Mouse (Mus musculus): ENCODE results near the gene Mpc2.

Mpc2 gene

DNA sequence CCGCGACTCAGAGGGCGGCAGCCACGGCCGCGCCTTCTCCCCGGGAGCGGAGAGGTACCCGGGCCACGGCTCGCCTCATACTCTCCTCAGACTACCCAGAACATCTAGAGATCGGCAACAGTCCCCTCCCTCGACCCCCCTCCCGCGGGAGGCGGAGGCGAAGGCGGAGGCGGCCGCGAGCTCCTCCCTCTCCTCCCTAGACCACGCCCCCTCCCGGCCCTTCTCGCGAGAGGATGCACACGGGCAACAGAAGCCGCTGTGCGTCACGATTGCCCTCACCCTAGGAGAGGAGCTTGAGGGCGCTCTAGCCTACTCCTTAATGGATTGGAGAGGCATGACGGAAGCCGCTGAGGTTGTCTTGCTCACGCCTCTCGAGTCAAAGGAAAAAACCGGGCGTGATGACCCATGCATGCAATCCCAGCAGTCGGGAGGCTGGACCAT is at the start of gene Mpc2, which contains the start of gene Dcaf6:
Mpc2 (plus strand) TSS at position 278 of the 441 bp plus-strand sequence.
Dcaf6 (minus strand) TSS at position 116 of the 441 bp plus-strand sequence.
- DNase-seq: peak; percentile 99 to 100

DNA sequence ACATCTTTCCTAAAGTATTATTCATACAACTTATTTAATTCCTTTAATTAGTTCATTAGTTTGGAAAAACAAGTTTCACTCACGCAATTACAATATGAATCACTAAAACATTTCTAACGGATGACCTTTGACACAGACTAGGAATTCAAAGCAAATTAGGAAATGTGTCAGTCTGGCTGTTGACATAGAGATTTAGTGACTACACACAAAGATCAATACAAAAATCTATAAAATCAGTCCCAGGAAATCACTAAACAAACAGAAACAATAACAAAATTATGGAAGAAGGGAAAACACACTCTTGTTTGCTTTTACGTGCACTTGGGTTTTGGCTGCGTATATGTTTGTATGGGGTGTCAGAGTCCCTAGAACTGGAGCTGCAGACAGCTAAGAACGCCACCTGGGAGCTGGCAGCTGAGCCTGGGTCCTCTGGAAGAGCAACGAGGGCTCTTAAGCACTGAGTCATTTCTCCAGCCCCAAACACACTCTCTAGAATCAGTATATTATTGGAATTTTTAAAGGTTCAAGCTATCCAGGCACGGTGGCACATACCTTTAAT is 39.0 kb upstream of the Mpc2 start:
- no peak for DNase-seq

DNA sequence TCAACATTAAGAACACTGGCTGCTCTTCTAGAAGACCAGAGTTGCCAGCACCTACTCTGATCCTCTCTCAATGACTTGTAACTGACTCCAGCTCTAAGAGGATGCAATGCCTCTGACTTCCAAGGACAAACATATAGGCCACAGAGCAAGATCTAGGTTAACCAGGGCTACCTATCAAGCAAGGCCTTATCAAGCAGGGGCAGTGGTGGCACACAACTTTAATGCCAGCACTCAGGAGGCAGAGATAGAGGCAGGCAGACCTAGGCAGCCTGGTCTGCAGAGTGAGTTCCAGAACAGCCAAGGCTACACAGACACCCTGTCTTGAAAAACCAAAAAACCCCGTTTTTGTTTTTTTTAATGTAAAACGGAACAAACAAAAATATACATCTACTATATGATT is 34.2 kb upstream of the Mpc2 start:
- DNase-seq: no peak

DNA sequence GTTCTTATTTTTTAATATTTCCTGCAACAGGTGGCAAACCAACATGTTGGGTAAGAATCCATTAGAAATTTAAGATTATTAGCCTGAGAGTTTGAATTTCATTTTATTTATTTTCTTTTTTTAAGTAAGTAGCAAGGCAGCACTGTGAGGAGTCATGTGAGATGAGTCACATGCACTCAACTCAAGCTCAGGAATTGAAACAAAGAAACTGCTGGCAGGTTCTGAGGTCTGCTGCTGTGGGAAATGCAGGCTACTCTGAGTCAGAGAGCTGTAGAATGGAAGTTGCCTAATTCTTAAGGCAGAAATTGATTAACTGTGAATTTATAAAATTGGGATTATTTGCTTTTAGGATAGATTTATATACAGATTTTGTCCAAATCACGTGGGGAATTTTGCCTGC is 27.6 kb upstream of the Mpc2 start:
- no peak for DNase-seq

DNA sequence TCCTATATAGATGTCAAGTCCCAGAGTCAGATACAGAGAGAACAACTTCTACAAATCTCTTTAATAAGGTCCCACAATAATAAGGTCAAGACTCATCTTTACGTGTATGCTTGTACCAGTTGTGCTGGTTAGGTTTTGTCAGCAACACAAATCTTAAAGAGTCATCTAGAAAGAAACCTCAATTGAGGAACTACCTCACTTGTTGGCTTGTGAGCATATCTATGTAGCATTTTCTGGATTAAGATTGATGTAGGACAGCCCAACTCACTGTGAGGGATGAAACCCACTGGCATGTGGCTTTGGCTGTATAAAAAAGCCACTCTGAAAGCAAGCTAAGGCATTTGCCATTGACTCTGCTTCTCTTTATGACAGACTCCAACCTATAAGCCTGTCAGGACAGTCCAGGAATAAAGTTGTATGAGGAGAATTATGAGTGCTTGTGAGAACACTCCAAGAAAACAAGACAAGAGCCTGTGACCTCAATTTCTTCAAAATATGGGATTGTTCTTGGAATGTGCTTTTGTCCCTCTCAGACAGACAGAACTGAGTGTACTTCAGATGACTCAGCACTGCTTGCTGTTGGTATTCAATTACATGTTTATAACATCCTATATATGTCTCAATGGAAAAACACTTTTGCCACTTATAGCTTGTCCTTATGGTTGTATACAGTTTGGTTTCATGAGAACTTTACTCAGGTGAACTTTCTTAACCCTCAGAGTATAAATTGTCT is 22.0 kb upstream of the Mpc2 start:
- DNase-seq: no peak

DNA sequence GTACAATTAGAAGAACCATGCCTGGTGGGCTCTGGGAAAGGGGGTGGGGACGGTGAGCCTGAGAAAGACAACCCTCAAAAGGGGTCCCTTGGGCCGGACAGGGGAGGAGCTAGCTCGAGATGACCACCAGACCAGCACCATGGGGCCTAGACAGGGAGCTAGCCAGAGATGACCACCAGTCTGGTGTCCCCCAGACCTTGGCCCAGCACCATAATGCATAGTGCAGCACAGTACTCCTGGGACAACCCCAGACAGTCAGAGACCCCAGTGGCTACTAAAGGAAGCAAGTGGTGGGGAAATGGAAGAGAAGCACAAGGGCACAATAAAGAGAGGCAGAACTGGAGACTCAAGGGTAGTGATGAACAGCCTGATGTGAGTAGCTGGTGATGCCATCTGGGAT is 19.6 kb upstream of the Mpc2 start:
- DNase-seq: peak in 1 of 2 experiments; percentile 3

DNA sequence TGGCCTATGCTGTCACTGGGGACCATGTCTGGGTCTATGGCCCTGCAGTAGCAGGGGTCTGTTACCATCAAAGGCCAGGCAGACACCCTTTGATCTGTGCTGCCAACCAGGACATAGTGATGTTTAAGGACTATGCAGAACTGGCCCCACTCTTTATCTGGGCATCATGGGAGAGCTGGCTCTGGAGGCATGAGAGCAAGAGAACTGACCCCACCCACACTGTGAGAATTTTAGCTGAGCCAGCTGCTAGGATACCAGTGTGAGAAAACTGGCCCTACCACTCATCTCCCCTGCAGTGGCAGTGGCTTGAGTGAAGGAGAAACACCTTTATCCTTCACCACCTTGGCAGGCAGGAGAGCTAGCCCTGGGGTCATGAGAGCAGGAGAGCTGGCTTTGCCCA is 19.2 kb upstream of the Mpc2 start:
- DNase-seq: no peak

DNA sequence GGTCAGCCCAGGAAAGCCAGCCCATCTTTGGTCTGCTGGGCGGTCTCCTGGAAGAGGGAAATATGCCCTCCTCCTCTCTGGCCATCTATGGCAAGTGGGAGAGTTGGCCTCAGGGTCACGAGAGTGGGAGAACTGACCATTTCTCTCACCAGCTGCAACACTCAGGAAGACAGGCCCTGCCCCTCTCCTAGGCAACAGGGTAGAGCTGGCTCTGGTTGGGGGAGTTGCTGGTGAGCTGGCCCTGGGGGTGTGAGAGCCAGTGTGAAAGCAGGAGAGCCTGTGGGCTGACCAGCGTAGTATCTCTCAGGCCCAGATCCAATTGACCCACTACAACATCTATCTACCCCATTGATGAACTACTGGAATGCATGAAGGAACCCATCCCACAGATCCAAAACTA is 18.7 kb upstream of the Mpc2 start:
- DNase-seq: no peak

DNA sequence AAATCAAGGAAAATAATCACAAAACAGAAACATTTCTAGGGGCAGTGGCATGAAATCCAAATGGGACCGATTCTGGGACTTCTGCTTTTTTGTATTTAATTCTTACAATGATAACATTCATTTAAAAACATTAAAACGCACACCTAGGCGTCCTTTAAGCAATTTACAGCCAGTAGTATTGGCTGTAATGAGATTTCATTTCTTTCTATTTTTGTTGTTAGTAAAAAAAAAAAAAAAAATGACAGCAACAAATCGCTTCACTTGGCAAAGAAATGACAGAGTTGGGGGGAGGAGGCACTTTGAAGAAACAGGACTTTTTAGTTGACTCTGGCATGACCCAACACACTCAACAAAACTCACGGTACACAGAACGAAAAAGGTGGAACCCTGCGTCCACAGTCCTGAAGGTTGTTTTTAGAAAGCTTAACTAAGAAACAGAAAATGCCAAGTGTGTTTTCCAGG is 1.4 kb upstream of the Mpc2 start:
- DNase-seq: no peak

DNA sequence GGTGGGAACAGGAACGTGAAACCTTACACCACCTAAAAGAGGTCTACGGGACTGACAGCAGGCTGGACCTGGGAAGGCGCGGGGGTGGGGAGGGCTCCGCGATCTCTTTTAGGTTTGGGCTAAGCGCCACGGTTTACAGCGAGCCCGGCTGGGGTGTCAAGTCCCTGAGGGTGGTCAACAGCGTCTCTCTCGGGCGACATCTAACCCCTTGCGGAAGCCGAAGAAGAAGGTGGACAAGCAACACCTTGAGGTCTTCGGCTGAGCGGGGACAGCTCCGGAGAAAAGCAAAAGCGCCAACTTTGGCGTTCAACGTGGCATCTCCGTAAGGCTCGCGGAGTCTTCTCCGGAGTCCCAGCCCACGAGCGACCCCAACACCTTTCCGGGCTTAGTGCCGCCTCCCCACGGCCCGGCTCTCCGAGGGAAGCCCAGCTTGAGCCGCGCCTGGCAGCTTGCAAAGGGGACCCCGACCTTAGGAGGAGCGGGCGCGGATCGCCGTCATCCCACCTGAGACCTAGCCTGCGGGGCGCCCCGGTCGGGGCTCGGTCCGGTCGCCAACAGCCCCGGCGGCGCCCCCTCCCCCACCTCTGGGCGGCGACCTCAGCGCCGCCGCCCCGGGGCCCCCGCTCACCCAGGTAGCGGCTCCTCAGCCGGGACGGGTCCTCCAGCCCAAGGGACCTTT is 795 bp upstream of the Mpc2 start:
- peak; percentile 71 to 73 for DNase-seq

DNA sequence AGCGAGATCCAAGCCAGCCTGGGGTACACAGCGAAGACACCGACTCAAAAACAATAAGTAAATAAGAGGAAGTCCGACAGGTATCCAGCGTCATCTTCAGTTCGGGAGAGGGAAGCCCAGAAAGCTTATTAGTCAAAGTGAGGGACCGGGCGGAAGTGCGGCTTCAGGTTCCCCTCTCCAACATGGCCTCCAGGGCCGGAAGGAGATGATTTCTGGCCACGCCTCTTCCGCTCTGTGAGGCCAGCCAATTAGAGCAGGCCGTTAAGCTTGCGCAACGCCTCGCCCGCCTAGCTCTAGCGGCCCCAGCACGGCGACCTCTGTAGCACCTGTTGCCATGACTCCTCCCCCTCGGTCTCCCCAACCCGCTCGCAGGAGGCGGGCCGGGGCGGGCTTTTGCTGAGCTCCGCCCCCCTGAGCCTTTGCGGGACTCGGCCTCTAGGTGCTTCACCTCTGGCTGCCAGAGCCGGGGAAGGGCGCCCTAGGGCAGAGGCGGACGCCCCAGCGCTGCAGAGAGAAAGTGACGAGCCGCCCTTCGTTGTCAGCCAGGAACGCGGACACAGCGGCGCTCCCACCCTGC is 452 bp downstream of the Mpc2 start:
- DNase-seq: peak; percentile 99 to 100

DNA sequence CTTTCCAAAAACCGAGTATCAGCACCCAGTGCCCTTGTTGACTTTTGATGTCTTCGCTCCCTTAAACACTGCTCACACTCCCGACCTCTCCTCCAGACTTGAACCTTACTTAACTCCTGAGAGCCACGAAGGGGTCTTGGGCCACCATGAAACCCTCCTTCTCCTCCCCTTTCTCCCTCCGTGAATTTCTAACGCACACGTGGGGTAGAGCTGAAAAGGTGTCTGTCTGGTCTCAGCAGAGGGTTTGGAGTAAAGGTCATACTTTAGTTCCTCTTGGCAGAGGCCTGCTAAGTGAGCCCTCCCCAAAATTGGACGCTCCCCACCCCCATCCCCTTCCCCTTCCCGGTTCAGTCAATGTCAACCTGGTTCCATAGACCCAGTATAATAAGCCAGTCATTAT is 1.2 kb downstream of the Mpc2 start:
- DNase-seq: peak in 1 of 2 experiments; percentile 23

DNA sequence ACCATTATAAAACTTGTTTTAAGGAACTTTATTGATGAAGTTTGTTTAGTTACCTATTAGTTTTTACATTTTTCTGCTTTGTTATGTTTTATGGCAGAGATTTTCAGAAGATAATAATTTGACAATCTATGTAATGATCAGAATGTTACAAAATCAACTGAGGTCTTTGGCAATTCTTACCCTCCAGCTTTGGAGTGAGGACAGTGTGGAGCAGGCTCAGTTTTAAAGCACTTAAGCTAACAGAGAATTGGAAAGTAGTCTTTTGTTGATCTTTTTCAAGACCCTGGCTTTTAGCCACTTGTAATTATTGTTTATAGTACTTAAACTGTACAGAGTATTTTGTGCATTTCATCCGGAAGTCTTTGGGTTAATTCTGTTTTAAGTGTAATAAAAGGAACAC is 2.4 kb downstream of the Mpc2 start:
- no peak for DNase-seq

DNA sequence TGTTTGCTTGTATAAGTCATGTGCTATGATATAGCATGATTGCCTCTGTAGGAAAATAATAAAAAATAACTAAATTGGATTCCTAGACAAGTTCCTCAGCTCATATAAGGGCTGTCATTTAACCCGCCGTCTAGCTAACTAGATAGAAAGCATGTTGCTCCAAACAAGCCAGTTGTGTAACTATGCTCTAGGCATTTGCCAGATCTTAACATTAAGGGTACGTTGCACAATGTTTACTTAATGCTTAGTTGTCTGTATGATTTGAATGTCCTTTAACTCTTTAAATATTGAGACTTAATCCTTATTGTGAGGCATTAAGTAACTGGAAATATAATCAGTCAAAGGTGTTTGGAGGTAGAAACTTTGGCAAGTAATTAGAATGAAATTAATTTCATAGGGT is 4.1 kb downstream of the Mpc2 start:
- DNase-seq: no peak

DNA sequence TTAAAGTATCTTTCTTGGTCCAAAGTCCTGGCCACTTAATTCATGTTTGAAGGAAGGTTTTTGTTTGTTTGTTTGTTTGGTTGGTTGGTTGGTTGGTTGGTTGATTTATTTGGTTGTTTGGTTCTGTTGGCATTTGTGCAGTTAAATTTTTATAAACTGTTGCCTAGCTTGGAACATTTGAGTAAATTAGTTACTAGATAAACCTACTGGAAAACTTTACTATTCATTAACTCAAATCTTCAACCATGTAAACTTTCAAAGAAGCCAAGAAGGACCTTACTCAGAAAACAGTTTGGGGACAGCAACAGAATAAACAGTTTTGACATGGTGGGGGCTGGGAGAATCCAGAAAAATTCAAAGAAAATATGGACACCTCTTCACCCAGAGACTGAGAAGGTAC is 8.5 kb downstream of the Mpc2 start:
- no peak for DNase-seq

DNA sequence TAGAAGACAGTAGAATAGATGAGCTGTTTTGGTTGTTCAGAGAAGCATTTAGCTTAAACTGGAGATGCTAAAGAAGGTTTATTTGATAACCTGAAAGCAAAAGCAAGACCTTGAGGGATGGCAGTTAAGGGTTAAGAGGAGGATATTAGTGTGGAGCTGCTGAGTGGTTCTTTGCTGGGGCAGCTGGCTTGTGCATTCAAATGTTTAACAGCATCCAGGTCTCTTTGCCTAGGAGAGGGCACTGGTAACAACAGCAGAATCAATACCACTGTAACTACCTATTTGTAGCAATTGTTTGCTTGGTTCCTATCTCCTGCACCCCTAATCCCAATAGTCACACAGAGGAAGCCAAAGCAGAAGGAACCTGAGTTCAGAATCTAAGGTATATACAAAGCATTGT is 9.3 kb downstream of the Mpc2 start:
- DNase-seq: no peak

DNA sequence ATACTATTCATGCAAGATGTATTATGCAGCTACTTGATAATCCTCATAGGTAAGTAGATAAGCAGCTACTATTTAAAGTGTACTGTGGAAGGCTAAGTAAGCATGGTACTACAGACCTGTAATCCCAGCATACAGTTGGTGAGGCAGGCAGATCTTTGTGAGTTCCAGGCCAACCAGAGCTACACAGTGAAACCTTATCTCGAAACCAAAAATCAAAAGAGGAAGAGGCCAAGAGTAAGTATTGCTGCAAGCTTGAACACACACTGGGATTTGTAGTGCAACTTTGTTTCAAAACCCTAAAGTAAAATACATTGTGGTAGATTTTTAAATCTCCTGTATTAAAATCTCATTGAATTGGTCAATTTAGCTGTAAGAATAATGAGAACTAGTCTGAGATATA is 11.1 kb downstream of the Mpc2 start:
- no peak for DNase-seq

DNA sequence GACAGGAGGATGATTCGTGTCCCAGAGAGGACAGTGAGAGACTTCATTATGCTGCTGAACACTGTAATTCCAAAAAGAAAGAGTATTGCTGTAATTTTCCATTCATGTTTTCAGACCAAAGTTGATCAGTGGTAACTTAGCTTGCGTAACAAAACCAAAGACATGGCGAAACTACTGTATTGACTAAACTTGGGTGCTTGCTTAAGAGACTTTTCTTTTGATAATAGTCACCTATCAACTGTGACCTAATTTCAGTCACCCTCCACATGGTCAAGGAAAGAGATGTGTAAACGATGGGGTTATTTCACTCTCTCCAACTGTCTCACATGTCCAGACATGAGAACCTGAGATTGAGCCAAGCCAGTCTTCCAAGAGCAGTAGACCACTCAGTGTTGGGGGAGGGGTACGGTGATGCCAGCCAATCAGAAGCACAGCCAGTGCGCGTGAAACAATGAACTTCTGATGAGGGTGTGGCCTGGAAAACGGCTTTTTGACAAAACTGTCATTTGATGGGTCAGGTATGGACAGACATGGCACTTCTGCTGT is 24.3 kb downstream of the Mpc2 start, which contains the start of gene Adcy10:
Adcy10 (plus strand) TSS at position 496 of the 546 bp plus-strand sequence.
- DNase-seq: no peak

DNA sequence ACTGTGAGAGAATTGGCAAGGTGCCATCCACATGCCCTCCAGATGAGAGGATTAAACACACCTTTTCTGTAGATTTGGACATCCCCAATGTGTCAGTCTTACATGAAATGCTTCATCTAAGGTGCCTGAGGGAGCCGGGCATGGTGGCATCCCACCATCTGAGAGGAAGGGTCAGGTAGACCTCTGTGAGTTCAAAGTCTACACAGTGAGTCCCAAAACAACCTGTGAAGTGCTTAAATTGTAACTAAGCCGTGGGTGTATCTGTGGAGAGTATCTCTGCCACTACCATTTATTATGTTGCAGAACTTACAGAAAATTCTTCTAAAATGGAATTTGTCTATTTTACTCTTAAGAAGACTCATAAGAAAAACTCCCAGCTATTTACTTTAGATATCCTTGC is 25.7 kb downstream of the Mpc2 start:
- no peak for DNase-seq

DNA sequence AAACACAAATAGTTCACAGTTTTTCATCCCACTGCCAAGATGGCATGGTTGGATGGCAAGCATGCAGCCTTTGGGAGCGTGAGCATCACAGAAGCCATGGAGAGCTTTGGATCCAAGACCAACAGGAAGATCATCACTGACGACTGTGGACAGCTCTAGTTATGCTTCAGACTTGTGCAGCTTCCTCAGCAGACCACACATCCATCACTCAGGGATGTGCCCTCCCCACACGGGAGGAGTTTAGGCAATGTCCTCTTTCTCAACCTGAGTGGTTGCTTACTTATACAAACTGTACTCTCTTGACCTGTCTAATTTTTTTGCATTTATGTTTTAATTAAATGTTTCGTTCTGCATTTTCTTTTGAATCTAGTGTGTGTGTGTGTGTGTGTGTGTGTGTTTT is 28.8 kb downstream of the Mpc2 start:
- DNase-seq: no peak

DNA sequence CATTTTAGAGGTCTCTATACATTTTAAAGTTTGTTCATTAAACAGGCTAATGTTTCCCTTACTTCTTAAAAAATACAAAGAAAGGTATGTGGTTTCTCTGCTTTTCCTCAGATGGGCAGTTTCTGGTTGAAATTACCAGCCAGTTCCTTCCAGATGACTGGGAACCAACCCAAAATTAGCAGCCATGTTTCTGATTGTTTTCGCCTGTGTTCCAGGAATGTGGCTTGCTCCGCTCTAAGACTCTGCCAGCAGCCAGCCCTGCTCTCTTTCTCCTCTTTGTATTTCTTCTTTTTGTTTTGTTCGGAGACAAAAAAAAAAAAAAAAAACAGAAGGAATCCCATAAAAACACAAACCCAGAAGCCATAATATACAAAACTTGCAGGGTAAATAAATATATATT is 38.4 kb downstream of the Mpc2 start:
- no peak for DNase-seq

DNA sequence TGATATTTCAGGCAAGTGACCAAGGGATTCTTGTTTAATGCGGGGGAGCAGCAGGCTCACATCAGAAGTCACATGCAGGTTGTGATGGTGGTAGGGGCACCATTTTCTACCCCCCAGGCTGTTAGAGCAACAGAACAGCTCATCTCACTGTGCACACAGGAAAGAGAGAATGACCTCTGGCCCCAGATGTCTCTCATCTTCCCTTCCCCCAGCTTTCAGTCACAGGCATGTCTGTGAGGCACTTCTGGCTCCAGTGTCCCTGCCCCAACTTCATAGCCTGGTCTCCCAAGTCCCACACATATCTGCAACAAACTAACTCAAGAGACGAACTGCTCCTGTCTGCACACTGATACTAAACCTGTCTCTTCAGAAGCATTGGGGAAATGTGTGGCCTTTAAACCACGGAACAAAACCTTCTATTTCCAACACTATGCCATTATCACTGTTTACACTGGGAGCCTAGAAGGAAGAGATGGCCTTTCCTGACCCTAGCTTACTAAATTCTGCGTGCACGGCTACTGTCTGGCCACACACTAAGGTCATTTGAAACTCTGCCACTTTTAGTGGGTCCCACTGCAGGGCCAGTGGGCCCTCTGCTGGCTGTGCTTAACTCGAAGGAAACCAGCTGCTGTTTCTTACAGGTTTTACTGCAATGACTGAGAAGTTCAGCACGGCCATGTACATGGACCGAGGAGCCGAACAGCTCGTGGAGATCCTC is 43.0 kb downstream of the Mpc2 start:
- DNase-seq: no peak

DNA sequence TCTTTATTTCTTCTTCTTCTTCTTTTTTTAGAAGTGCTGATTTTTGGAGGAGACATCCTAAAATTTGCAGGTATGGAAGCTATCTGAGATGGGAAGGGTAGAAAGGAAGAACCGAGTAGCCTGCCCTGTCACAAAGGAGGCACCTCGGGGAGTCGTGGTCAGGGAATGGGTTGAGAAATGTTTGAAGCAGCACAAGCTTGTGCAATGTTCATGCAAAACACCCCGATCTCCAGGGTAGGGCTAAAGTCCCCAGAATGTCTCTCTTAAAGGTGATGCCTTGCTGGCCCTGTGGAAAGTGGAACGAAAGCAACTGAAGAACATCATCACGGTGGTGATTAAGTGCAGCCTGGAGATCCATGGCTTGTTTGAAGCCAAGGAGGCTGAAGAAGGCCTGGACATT is 45.9 kb downstream of the Mpc2 start:
- DNase-seq: no peak

Measured in cerebellum, adult 18-20 months (tissue).